Mouse (Mus musculus): ENCODE measurements around the gene Sephs1.

- TF ChIP-seq CTCF (IDR thresholded peaks at IDR 0.05): no peak
- TF ChIP-seq EP300 (IDR thresholded peaks at IDR 0.05): no peak
Measured at GRCm38 (mm10) chr2:4907916-4908315, 26.6 kb downstream of the Sephs1 start.
